Mouse (Mus musculus): ENCODE results near the gene Asxl2.

DNA sequence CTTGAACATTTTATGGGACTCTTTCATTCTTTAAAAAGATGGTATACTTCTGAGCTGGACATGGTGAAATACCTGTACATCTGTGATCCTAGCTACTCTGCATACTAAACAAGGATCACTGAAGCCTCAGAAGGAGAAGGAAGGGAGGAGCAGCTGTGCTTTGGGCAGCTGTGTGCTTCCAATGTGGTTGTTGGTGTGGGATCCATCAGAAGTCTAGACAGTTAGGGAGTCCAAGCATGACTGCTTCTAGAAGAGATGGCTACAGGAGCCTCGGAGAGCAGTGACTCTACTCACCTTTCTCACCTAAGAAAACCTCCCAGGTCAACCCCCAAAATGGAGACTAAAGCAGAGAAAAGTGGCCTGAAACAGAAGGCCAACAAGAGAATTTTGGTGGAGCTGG is 111.4 kb downstream of the Asxl2 start:
- TF ChIP-seq CTCF (IDR thresholded peaks at IDR 0.05; ENCODE audit: control insufficient read depth, insufficient read depth, insufficient read length) (no peak), USF1 (IDR thresholded peaks at IDR 0.05; ENCODE audit: low read depth) (no peak)
